32 mouse cellular contexts compared by ENCODE assay signal in the genomic region with DNA sequence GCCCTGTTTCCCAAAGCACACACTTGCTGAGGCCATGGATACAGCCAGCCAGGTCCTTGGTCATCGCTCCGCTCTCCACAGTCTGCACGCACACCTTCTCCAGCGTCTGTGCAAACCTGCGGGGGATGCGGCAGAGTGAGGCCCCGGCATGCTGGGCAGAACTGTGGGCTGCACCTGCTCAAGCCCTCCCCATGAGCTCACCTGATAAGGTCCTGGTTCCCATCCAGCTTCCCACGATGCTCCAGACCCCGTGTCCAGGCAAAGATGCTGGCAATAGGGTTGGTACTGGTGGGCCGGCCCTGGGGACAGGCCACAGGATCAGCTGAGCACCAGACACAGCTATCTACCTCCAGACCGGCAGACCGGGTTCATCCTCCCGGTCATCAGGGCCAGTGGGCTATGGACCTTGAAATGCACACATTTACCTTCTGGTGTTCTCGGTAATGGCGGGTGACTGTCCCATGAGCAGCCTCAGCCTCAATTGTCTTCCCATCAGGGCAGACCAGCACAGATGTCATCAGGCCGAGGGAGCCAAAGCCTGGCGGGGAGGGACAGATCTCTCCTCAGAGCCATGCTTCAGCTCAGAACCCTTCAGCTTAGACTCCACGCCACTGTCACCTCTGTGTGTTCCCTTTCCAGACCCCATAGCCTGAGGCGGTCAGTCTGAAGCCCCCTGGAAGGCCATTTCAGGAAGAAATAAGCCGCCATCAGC. TPM values are rescaled to one million over a fixed set of nuclear protein-coding genes. Genes with fewer than 3 reads are reported as not detected.
DNase-seq lines count a peak whose midpoint lies in the region; ATAC-seq and TF ChIP-seq lines count a peak whose summit lies in the region.
"Had no signal": no experiment of that assay in that cellular context is flagged by ENCODE, and none has a peak within 500 bp of the region (broad histone marks: within the 10 kb centered on the region; RNA-seq: fewer than 3 reads in every experiment).

No protein-coding gene starts in this region.

- ATAC-seq in hindbrain, embryonic 15.5 days (ENCODE audit: low FRiP score, low read depth) = peak; percentile 27; the same call in 1 of the 2 replicates
- no peak for ATAC-seq in hindbrain, postnatal 0 days
- ATAC-seq: forebrain, embryonic 15.5 days; liver, postnatal 0 days; midbrain, embryonic 16.5 days had no signal

- H3K9ac ChIP-seq in hindbrain, embryonic 15.5 days = no peak overlapping the region
- no peak overlapping the region for H3K9ac ChIP-seq in hindbrain, postnatal 0 days (replicated peaks; ENCODE audit: low read length)
- H3K9ac ChIP-seq: embryonic facial prominence, embryonic 13.5 days; forebrain, embryonic 15.5 days; kidney, embryonic 15.5 days; limb, embryonic 12.5 days; liver, postnatal 0 days; neural tube, embryonic 12.5 days had no signal

- no peaks in the 10 kb centered on the region for H3K27me3 ChIP-seq in hindbrain, embryonic 15.5 days
- no peaks in the 10 kb centered on the region for H3K27me3 ChIP-seq in hindbrain, postnatal 0 days (ENCODE audit: insufficient read depth, low read length)
- no peaks in the 10 kb centered on the region for H3K27me3 ChIP-seq in E14TG2a.4 (ENCODE audit: insufficient read depth, low read length)
- H3K27me3 ChIP-seq: CH12.LX; embryonic facial prominence, embryonic 13.5 days; forebrain, embryonic 15.5 days; kidney, embryonic 15.5 days; limb, embryonic 12.5 days; neural tube, embryonic 12.5 days had no signal

- H3K4me1 ChIP-seq in hindbrain, embryonic 15.5 days (replicated peaks) = peaks cover 5% of the 10 kb centered on the region; the same call in 1 of the 2 replicates
- H3K4me1 ChIP-seq in hindbrain, postnatal 0 days (ENCODE audit: insufficient read depth, low read length) = no peaks in the 10 kb centered on the region
- peaks cover 87% of the 10 kb centered on the region for H3K4me1 ChIP-seq in E14TG2a.4 (replicated peaks; ENCODE audit: low read depth, low read length)
- H3K4me1 ChIP-seq: limb, embryonic 12.5 days had no signal

- TF ChIP-seq CTCF in hindbrain, postnatal 0 days (IDR thresholded peaks at IDR 0.05; ENCODE audit: low read depth) = no peak
- TF ChIP-seq CTCF in E14TG2a.4 (conservative IDR thresholded peaks at IDR 0.05; ENCODE audit: low read length) = no peak

- H3K4me2 ChIP-seq in hindbrain, embryonic 15.5 days = no peak overlapping the region
- no peak overlapping the region for H3K4me2 ChIP-seq in hindbrain, postnatal 0 days (ENCODE audit: low read depth, low read length)
- H3K4me2 ChIP-seq: embryonic facial prominence, embryonic 13.5 days; forebrain, embryonic 15.5 days; heart, embryonic 11.5 days; kidney, embryonic 15.5 days; limb, embryonic 12.5 days; liver, embryonic 11.5 days; neural tube, embryonic 12.5 days had no signal

- H3K36me3 ChIP-seq in hindbrain, embryonic 15.5 days = peaks cover 78% of the 10 kb centered on the region
- H3K36me3 ChIP-seq in hindbrain, postnatal 0 days (ENCODE audit: insufficient read depth, low read length) = peaks cover 64% of the 10 kb centered on the region
- peaks cover 99% of the 10 kb centered on the region for H3K36me3 ChIP-seq in E14TG2a.4 (ENCODE audit: insufficient read depth, low read length)

- H3K9me3 ChIP-seq in hindbrain, embryonic 15.5 days = no peaks in the 10 kb centered on the region
- no peaks in the 10 kb centered on the region for H3K9me3 ChIP-seq in hindbrain, postnatal 0 days (ENCODE audit: low read length)
- no peaks in the 10 kb centered on the region for H3K9me3 ChIP-seq in E14TG2a.4 (ENCODE audit: low read length)
- H3K9me3 ChIP-seq: embryonic facial prominence, embryonic 13.5 days; forebrain, embryonic 10.5 days; forebrain, embryonic 15.5 days; G1E; kidney, embryonic 15.5 days; limb, embryonic 12.5 days; neural tube, embryonic 12.5 days had no signal

- H3K27ac ChIP-seq in hindbrain, embryonic 15.5 days (replicated peaks) = no peak overlapping the region
- no peak overlapping the region for H3K27ac ChIP-seq in hindbrain, postnatal 0 days
- H3K27ac ChIP-seq: embryonic facial prominence, embryonic 13.5 days; forebrain, embryonic 10.5 days; forebrain, embryonic 15.5 days; kidney, embryonic 15.5 days; left cerebral cortex, adult 2 months; limb, embryonic 12.5 days; neural tube, embryonic 12.5 days had no signal

- 89% methylated on average over 20 of the region's 20 CpGs for WGBS in hindbrain, embryonic 15.5 days
- WGBS in hindbrain, postnatal 0 days = 91% methylated on average over 20 of the region's 20 CpGs

- DNase-seq in cerebellum, adult 11 months = peak; percentile 29
- no peak for DNase-seq in cerebellum, adult 11-12 months
- peak; percentile 32 to 39 for DNase-seq in cerebellum, postnatal 36 days
- no peak for DNase-seq in cerebellum, adult 9-11 months
- DNase-seq in hindbrain, postnatal 0 days (ENCODE audit: low spot score) = no peak
- DNase-seq: adrenal gland, adult 8-10 months; gastrocnemius, postnatal 25 days; heart, adult 18-20 months; heart, postnatal 4 days; kidney, adult 18-20 months; kidney, postnatal 36 days; liver, postnatal 0 days; lung, postnatal 4 days; right cerebral cortex, adult 18-20 months; spleen, adult 18-20 months; thymus, postnatal 14 days had no signal

- H3K4me3 ChIP-seq in hindbrain, embryonic 15.5 days = no peak overlapping the region
- no peak overlapping the region for H3K4me3 ChIP-seq in hindbrain, postnatal 0 days (ENCODE audit: low read length)
- 0 out of 2 replicates have a peak overlapping the region, but pooled peaks have one; percentile 37 for H3K4me3 ChIP-seq in E14TG2a.4 (replicated peaks; ENCODE audit: low read length)
- H3K4me3 ChIP-seq: embryonic facial prominence, embryonic 13.5 days; forebrain, embryonic 10.5 days; forebrain, embryonic 15.5 days; kidney, embryonic 15.5 days; layer of hippocampus, adult 2 months; left cerebral cortex, adult 2 months; limb, embryonic 12.5 days; myocyte; neural tube, embryonic 12.5 days had no signal

RNA-seq across cellular contexts. Expression of a gene that starts 19.4 kb away (rescaled TPM):
- polyA plus RNA-seq in hindbrain, embryonic 15.5 days (2015; fragmentation: Nextera tagmentation; extraction: Ambion mirVana) = 215 and 225 TPM in 2 replicates
- 126 and 161 TPM in 2 replicates for total RNA-seq in hindbrain, postnatal 0 days (2014; rRNA removed)
- polyA plus RNA-seq in hindbrain, postnatal 0 days (2015; fragmentation: Nextera tagmentation; extraction: Ambion mirVana) = 152 and 158 TPM in 2 replicates

Comparison
In these comparisons a context has a peak if more than half of its experiments do, and no peak if none do; other contexts are left out.
1. DNase-seq: peak in cerebellum, adult 11 months (single experiment) and cerebellum, postnatal 36 days (2 of 2); none in cerebellum, adult 11-12 months (single experiment), cerebellum, adult 9-11 months (single experiment) and hindbrain, postnatal 0 days (single experiment).